Mouse (Mus musculus): ENCODE results near the gene Zfp955a. TPM values are rescaled to one million over a fixed set of nuclear protein-coding genes. Genes with fewer than 3 reads are reported as not detected.
A peak's percentile ranks its signal among the peaks of the same experiment; 100 is the strongest.
"Not testable (repeated sequence)": the region's sequence is repeated elsewhere in the genome, so short reads cannot be mapped to it uniquely, and the experiment has no call there.

Zfp955a gene
- 13.0 and 15.3 TPM in 2 replicates for polyA plus RNA-seq (2016; fragmentation: Nextera tagmentation; extraction: Ambion mirVana)

- H3K27me3 ChIP-seq (replicated peaks); H3K4me1 ChIP-seq (replicated peaks); H3K9ac ChIP-seq; H3K36me3 ChIP-seq; H3K9me3 ChIP-seq (replicated peaks); H3K27ac ChIP-seq (ENCODE audit: poor library complexity, severe bottlenecking); H3K4me3 ChIP-seq: not testable (repeated sequence)
- peak; percentile 96 for ATAC-seq (ENCODE audit: insufficient number of reproducible peaks, low FRiP score)
- 34% methylated on average over 1 of the region's 34 CpGs for whole genome bisulfite sequencing
- peak within 1 kb of the TSS; percentile 40 for H3K4me2 ChIP-seq
These were observed at the start of gene Zfp955a for GRCm38 (mm10) chr17:33254530-33255318. Zfp955a (minus strand) TSS chr17:33255145.

DNA sequence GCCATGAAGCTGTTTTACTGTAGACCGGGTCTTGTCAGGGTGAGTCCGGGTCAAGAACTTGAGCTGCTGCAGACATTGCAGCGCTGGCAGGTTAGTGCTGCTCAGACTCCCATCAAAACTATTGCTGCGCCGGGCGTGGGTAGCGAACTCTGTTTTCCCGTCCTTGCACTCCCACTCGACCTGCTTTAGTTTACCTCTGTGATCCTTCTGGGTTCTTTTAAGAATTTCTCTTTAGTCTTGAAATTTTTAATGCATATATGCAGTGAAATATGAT is 34.9 kb upstream of the Zfp955a start:
- not testable (repeated sequence) for H3K4me3 ChIP-seq; ATAC-seq (ENCODE audit: insufficient number of reproducible peaks, low FRiP score)

GRCm38 (mm10) chr17:33289039-33289875 is 34.3 kb upstream of the Zfp955a start, which contains the start of gene Zfp955b:
Zfp955b (plus strand) TSS chr17:33289544.
- H3K4me3 ChIP-seq; H3K9me3 ChIP-seq (replicated peaks); H3K9ac ChIP-seq; H3K27me3 ChIP-seq (replicated peaks); H3K4me1 ChIP-seq (replicated peaks); H3K27ac ChIP-seq (ENCODE audit: poor library complexity, severe bottlenecking); H3K36me3 ChIP-seq: not testable (repeated sequence)
- WGBS: no CpG with 5 or more reads among the region's 25 CpGs
- peak; percentile 96 for ATAC-seq (ENCODE audit: insufficient number of reproducible peaks, low FRiP score)
- H3K4me2 ChIP-seq: peak within 1 kb of the TSS; percentile 21; the same call in 1 of the 2 replicates

More for the DNA sequence above, 34.9 kb upstream of the Zfp955a start:
- H3K9ac ChIP-seq; H3K27ac ChIP-seq (ENCODE audit: poor library complexity, severe bottlenecking); H3K4me1 ChIP-seq (replicated peaks); H3K36me3 ChIP-seq; H3K9me3 ChIP-seq (replicated peaks); H3K27me3 ChIP-seq (replicated peaks); H3K4me2 ChIP-seq: not testable (repeated sequence)
- no CpG with 5 or more reads among the region's 9 CpGs for WGBS

GRCm38 (mm10) chr17:33268907-33269306 is 14.0 kb upstream of the Zfp955a start:
- no peak for ATAC-seq (ENCODE audit: insufficient number of reproducible peaks, low FRiP score)
- H3K9me3 ChIP-seq (replicated peaks): 0 out of 2 replicates have a peak, but pooled peaks cover 3% of the 10 kb centered on the region
- no peak overlapping the region for H3K9ac ChIP-seq
- no peak overlapping the region for H3K4me2 ChIP-seq
- H3K4me3 ChIP-seq: no peak overlapping the region
- no peaks in the 10 kb centered on the region for H3K36me3 ChIP-seq
- no peak overlapping the region for H3K27ac ChIP-seq (ENCODE audit: poor library complexity, severe bottlenecking)
- WGBS: 78% methylated on average over 9 of the region's 9 CpGs
- 0 out of 2 replicates have a peak, but pooled peaks cover 6% of the 10 kb centered on the region for H3K27me3 ChIP-seq (replicated peaks)
- H3K4me1 ChIP-seq (replicated peaks): no peaks in the 10 kb centered on the region

DNA sequence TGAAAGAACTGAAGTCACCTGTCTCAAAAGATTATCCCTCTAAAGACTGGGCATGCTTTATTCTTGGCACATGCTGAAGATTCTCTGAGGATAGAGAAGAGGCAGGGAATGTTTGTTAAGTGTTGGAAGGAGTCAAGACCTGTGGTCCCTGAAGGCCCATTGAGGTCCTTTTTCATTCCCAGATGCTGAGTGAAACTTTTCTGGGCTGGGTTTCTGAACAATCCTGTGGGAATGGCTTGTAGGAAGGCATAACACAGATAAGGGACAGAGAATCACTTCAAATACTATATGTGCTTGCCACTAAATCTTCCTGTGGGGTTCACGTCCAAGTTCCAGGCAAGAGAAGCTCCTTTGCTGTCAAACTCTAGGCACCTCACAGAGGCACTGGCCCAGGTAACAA is 9.4 kb upstream of the Zfp955a start, which contains the start of gene Olfr63:
Olfr63 (plus strand) TSS at position 301 of the 400 bp plus-strand sequence.
- 61% methylated on average over 1 of the region's 1 CpGs for WGBS

GRCm38 (mm10) chr17:33255319-33255657 is 343 bp upstream of the Zfp955a start:
- H3K27ac ChIP-seq (ENCODE audit: poor library complexity, severe bottlenecking); H3K4me1 ChIP-seq (replicated peaks); H3K4me2 ChIP-seq; H3K9me3 ChIP-seq (replicated peaks); H3K36me3 ChIP-seq; H3K27me3 ChIP-seq (replicated peaks); H3K4me3 ChIP-seq; H3K9ac ChIP-seq; ATAC-seq (ENCODE audit: insufficient number of reproducible peaks, low FRiP score): not testable (repeated sequence)
- WGBS: no CpG with 5 or more reads among the region's 2 CpGs

More for the DNA sequence above, 9.4 kb upstream of the Zfp955a start, which contains the start of gene Olfr63:
- ATAC-seq (ENCODE audit: insufficient number of reproducible peaks, low FRiP score): no peak
- H3K9me3 ChIP-seq (replicated peaks): no peaks in the 10 kb centered on the region
- 0 out of 2 replicates have a peak, but pooled peaks cover 6% of the 10 kb centered on the region for H3K27me3 ChIP-seq (replicated peaks)
- H3K9ac ChIP-seq: no peak within 1 kb of the TSS
- H3K4me3 ChIP-seq: no peak within 1 kb of the TSS
- H3K4me1 ChIP-seq (replicated peaks): no peaks in the 10 kb centered on the region
- no peak within 1 kb of the TSS for H3K27ac ChIP-seq (ENCODE audit: poor library complexity, severe bottlenecking)
- H3K36me3 ChIP-seq: no peaks in the 10 kb centered on the region
- H3K4me2 ChIP-seq: no peak within 1 kb of the TSS

DNA sequence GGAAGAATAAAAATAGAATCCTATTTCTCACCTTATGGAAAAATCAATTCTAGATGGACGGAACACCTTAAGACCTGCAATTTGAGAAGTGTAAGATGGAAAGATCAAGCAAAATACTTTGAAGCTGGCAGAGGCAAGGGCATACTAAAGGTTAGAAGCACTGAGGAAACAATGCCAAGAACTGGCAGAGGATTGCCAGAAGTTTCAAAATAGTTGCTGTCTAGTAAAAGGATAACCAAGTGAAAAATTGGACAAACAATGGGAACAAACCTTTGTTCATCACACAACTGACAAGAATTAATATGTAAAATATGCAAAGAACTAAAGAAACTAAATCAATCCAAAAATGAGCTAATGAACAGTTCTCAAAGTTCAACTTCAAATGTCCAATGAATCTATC is 18.3 kb downstream of the Zfp955a start:
- H3K4me1 ChIP-seq (replicated peaks); ATAC-seq (ENCODE audit: insufficient number of reproducible peaks, low FRiP score); H3K4me2 ChIP-seq; H3K27me3 ChIP-seq (replicated peaks); H3K9ac ChIP-seq; H3K4me3 ChIP-seq; H3K27ac ChIP-seq (ENCODE audit: poor library complexity, severe bottlenecking): not testable (repeated sequence)
- 85% methylated on average over 1 of the region's 1 CpGs for WGBS
- Histone ChIP-seq H3K9me3 (replicated peaks) (peaks cover 18% of the 10 kb centered on the region), H3K36me3 (peaks cover 14% of the 10 kb centered on the region)

DNA sequence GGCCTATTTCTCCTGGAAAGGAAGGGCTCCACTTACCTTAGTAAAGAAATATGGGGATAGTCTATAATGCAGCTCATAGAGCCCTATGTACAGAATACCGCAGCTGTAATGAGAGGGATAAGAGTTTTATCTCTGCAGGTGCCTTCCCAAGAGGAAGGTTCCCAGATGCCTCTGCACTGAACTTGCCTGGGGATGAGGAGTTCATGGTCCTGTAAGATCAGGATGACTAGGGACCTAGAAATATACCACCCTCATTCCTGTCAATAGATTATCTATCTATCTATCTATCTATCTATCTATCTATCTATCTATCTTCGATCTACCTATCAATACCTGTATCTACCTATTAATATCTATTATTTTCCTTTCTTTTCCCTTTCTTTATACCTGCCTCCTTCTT is 33.4 kb downstream of the Zfp955a start, which contains the start of gene Olfr1564:
Olfr1564 (minus strand) TSS at position 101 of the 400 bp plus-strand sequence.
- H3K27ac ChIP-seq (ENCODE audit: poor library complexity, severe bottlenecking): no peak within 1 kb of the TSS
- H3K4me1 ChIP-seq (replicated peaks): no peaks in the 10 kb centered on the region
- H3K27me3 ChIP-seq (replicated peaks): no peaks in the 10 kb centered on the region
- no peak within 1 kb of the TSS for H3K4me2 ChIP-seq
- no peak within 1 kb of the TSS for H3K9ac ChIP-seq
- ATAC-seq (ENCODE audit: insufficient number of reproducible peaks, low FRiP score): no peak
- no peak within 1 kb of the TSS for H3K4me3 ChIP-seq
- no peaks in the 10 kb centered on the region for H3K36me3 ChIP-seq
- peaks cover 9% of the 10 kb centered on the region for H3K9me3 ChIP-seq (replicated peaks)
- WGBS: 64% methylated on average over 2 of the region's 2 CpGs

DNA sequence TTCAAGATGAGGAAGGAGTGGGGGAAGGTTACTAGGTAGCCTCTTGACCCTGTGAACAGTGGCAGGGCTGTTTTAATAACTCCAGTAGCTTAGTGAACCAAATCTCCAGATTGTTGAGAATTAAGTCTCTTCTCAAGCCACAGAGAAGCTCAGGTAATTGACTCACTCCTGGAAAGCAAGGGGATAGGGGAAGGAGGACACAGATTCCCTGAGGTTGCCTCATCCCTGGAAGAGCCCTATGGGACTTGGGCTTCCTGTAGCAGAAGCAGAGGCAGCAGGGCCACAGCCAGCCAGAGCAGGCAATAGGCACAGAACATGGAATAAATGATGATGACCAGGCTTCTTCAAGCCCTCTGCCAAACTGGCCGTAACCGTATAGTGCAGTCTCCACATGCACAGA is 63.9 kb downstream of the Zfp955a start, which contains the start of gene Olfr239:
Olfr239 (plus strand) TSS at position 301 of the 400 bp plus-strand sequence.
- H3K9ac ChIP-seq; H3K27ac ChIP-seq (ENCODE audit: poor library complexity, severe bottlenecking); H3K4me2 ChIP-seq; H3K27me3 ChIP-seq (replicated peaks); H3K9me3 ChIP-seq (replicated peaks); H3K36me3 ChIP-seq; H3K4me1 ChIP-seq (replicated peaks); ATAC-seq (ENCODE audit: insufficient number of reproducible peaks, low FRiP score); H3K4me3 ChIP-seq: not testable (repeated sequence)
- WGBS: no CpG with 5 or more reads among the region's 2 CpGs
